Mouse (Mus musculus): ENCODE data around the gene Ager.

DNA sequence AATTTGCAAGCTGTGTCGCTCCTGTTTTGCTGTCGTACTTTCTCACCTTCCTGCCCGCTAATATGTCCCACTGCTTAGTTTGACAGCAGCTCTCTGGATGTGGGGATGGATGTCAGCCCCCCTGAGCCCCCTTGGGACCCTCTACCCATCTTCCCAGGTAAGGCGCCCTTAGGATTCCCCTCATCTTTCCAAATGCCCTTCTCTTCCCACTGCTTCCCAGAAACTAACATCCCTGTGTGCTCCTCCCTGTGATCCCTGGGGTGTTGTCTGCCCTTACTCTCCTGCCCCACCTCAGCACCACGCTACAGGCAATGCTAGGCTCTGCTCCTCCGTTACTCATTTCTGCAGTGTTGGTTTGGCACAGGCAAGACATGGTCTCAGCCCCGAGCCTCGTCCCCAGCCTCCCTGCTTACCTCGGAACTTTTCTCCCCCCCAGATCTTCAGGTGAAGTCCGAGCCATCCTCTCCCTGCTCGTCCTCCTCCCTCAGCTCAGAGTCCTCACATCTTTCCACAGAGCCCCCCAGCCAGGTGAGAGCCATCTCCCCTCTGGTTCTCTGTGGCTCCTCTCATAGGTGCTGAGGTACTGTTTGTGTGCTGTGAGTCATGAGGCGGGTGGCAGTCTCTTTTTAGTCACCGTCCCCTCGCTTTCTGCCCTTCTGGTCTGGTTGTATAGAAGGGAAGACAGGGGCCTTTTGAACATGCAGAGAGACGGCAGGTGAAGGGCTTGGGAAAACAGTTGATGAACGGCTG lies 50.7 kb downstream of the Ager start:
- TF ChIP-seq POLR2A (IDR thresholded peaks at IDR 0.05; ENCODE audit: insufficient read depth, low read length) = no peak
- TF ChIP-seq CTCF (IDR thresholded peaks at IDR 0.05; ENCODE audit: low read depth, low read length) = no peak
- no peak for TF ChIP-seq EP300 (IDR thresholded peaks at IDR 0.05; ENCODE audit: insufficient read depth, low read depth, low read length)
